Mouse (Mus musculus) hindbrain, embryonic 14.5 days (tissue): ENCODE data around the gene Oaz3. TPM values are rescaled to one million over a fixed set of nuclear protein-coding genes. Genes with fewer than 3 reads are reported as not detected.

ENCODE experiments used
- ATAC-seq: fragments of 200-750 bp; cut with Nextera tagmentation; 2 replicates; pipeline ENCODE4 v1.8.0; 2017; ENCODE audit warnings: moderate number of reproducible peaks, mild to moderate bottlenecking, moderate TSS enrichment, moderate library complexity; ENCODE audit not compliant: low FRiP score
- DNase-seq: peaks from one replicate; pipeline ENCODE4 v3.0.0-alpha.2; 2015; ENCODE audit warnings: low spot score
- H3K27ac ChIP-seq: fragments of 300-500 bp; sonication (generic); 2 replicates; pipeline ENCODE4 v1.5.1; 2014; ENCODE audit warnings: mild to moderate bottlenecking, moderate library complexity
- H3K27me3 ChIP-seq: fragments of 300-500 bp; sonication (generic); 2 replicates; pipeline ENCODE4 v1.6.1; 2014; ENCODE audit warnings: mild to moderate bottlenecking, low read length, mixed read lengths; ENCODE audit not compliant: control insufficient read depth, insufficient read depth
- H3K36me3 ChIP-seq: fragments of 300-500 bp; sonication (generic); replicated peaks from 2 replicates; pipeline ENCODE4 v1.6.1; 2014; ENCODE audit not compliant: control insufficient read depth, insufficient read depth
- H3K4me1 ChIP-seq: fragments of 300-500 bp; sonication (generic); replicated peaks from 2 replicates; pipeline ENCODE4 v1.6.1; 2014; ENCODE audit warnings: antibody characterized with exemption, low read length, mixed read lengths; ENCODE audit not compliant: control insufficient read depth, insufficient read depth
- H3K4me2 ChIP-seq: fragments of 300-500 bp; sonication (generic); replicated peaks from 2 replicates; pipeline ENCODE4 v1.6.1; 2014; ENCODE audit warnings: mild to moderate bottlenecking, moderate library complexity
- H3K4me3 ChIP-seq: fragments of 300-500 bp; sonication (generic); replicated peaks from 2 replicates; pipeline ENCODE4 v1.5.1; 2014; ENCODE audit warnings: mild to moderate bottlenecking, low read length
- H3K9ac ChIP-seq: fragments of 300-500 bp; sonication (generic); 2 replicates; pipeline ENCODE4 v1.6.1; 2014
- H3K9me3 ChIP-seq: fragments of 300-500 bp; sonication (generic); 2 replicates; pipeline ENCODE4 v1.6.1; 2016; ENCODE audit warnings: low read length; ENCODE audit not compliant: control insufficient read depth
- WGBS: fragments of 180-500 bp; shearing (Covaris S2); extraction: QIAGEN DNeasy Blood & Tissue Kit; methylation state at CpG from one replicate; pipeline ENCODE4 v1.1.7; 2014; 5-methylcytosine and 5-hydroxymethylcytosine counted together
- polyA plus RNA-seq: library from polyadenylated mRNA; unstranded; fragments of >200 nt; fragmentation: Nextera tagmentation; extraction: Ambion mirVana; gene quantifications from 2 replicates; pipeline ENCODE4 v1.2.1, GENCODE M21; 2014

The Oaz3 gene
- polyA plus RNA-seq, 1 experiment from 2014 or later: 1.2 TPM

GRCm38 (mm10) chr3:94383476-94383875, 60.2 kb downstream of the Oaz3 start:
- no peak overlapping the region for H3K4me2 ChIP-seq
- H3K27ac ChIP-seq: no peak overlapping the region
- DNase-seq: no peak
- no peak overlapping the region for H3K4me3 ChIP-seq
- H3K9me3 ChIP-seq: no peaks in the 10 kb centered on the region
- ATAC-seq: no peak
- H3K9ac ChIP-seq: no peak overlapping the region
- no peaks in the 10 kb centered on the region for H3K36me3 ChIP-seq
- no peaks in the 10 kb centered on the region for H3K27me3 ChIP-seq
- no peaks in the 10 kb centered on the region for H3K4me1 ChIP-seq
- WGBS: 88% methylated on average over 3 of the region's 3 CpGs

Other genes with a start within 250 kb of the Oaz3 start
- not detected in 2 replicates for gene Gm5286, start 247.2 kb downstream of the Oaz3 start, polyA plus RNA-seq
- not detected in 2 replicates for gene Gm4778, start 179.9 kb downstream of the Oaz3 start, polyA plus RNA-seq
- 62.1 and 66.4 TPM in 2 replicates for gene Them4, start 133.8 kb downstream of the Oaz3 start, polyA plus RNA-seq
- gene Them5, start 101.8 kb downstream of the Oaz3 start, polyA plus RNA-seq: not detected in 2 replicates
- gene C2cd4d, start 81.5 kb downstream of the Oaz3 start, polyA plus RNA-seq: 2.6 and 4.1 TPM in 2 replicates
- 0.36 and 0.57 TPM in 2 replicates for gene Rorc, start 71.1 kb downstream of the Oaz3 start, polyA plus RNA-seq
- 0.94 and 1.1 TPM in 2 replicates for gene Lingo4, start 45.4 kb downstream of the Oaz3 start, polyA plus RNA-seq
- gene Tdrkh, start 30.6 kb downstream of the Oaz3 start, polyA plus RNA-seq: 45.8 and 53.5 TPM in 2 replicates
- 58.4 and 59.9 TPM in 2 replicates for gene Mrpl9, start 597 bp downstream of the Oaz3 start, polyA plus RNA-seq
- 182 and 237 TPM in 2 replicates for gene Celf3, start 34.4 kb upstream of the Oaz3 start, polyA plus RNA-seq
- gene Riiad1, start 36.4 kb upstream of the Oaz3 start, polyA plus RNA-seq: 15.8 and 24.9 TPM in 2 replicates
- 68.0 and 75.0 TPM in 2 replicates for gene Snx27, start 138.8 kb upstream of the Oaz3 start, polyA plus RNA-seq
- not detected in 2 replicates for gene Gm10972, start 199.2 kb upstream of the Oaz3 start, polyA plus RNA-seq
- 7.2 and 7.7 TPM in 2 replicates for gene Tuft1, start 215.0 kb upstream of the Oaz3 start, polyA plus RNA-seq
- 0.56 TPM in 1 of 2 replicates, not detected in the other for gene Selenbp2, start 249.6 kb upstream of the Oaz3 start, polyA plus RNA-seq